ENCODE assay signal across 16 mouse cellular contexts in the genomic region with DNA sequence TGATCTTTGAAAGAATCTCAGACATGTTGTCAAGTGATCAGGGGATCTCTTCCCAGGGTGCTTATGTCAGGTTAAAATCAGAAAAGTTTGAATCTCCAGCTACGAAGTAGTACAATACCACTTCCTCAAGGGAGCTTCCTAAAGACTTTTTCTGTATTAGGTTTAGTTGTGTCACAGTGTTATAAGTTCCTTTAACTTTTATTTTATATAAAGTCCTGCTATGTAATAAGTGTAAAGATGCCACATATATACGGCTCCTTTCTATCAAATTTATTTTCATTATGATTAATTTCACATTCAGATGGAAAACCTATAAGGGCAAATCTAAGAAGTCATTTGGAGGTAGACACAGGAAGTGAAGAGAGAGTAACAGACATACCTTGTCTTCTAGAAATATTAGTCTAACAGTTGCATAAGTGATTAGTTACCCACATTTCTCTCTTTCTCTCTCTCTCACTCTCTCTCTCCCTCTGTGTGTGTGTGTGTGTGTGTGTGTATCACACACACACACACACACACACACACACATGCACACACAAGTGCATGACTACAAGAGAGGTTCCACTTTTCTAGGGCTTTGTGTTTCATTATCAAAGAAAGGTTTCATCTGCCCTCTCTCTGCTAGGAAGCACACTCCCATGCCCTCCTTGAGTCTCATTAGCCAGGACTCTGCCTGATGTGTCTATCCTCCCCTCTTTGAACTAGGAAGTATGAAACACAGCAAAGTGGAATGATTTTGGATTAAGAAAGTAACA.
"Had no signal": no experiment of that assay in that cellular context is flagged by ENCODE, and none has a peak within 500 bp of the region (broad histone marks: within the 10 kb centered on the region; RNA-seq: fewer than 3 reads in every experiment).

No protein-coding gene starts in this region.

- H3K27ac ChIP-seq: liver, embryonic 14.5 days; midbrain, embryonic 10.5 days; midbrain, embryonic 12.5 days; neural tube, embryonic 12.5 days; stomach, embryonic 15.5 days; stomach, postnatal 0 days had no signal

- H3K4me1 ChIP-seq: midbrain, embryonic 10.5 days; midbrain, embryonic 12.5 days; neural tube, embryonic 12.5 days; stomach, embryonic 15.5 days had no signal

- H3K36me3 ChIP-seq: midbrain, embryonic 10.5 days; midbrain, embryonic 12.5 days; neural tube, embryonic 12.5 days; stomach, embryonic 15.5 days had no signal

- DNase-seq: lung, adult 18-20 months; lung, embryonic 14.5 days; lung, postnatal 10 days; lung, postnatal 4 days; midbrain, embryonic 14.5 days; right cerebral cortex, postnatal 14 days; thymus, postnatal 14 days; thymus, postnatal 4 days had no signal

- H3K4me3 ChIP-seq: midbrain, embryonic 10.5 days; midbrain, embryonic 12.5 days; myocyte; neural tube, embryonic 12.5 days; stomach, embryonic 15.5 days had no signal

- ATAC-seq: midbrain, embryonic 16.5 days had no signal

- H3K27me3 ChIP-seq: midbrain, embryonic 12.5 days; neural tube, embryonic 12.5 days; stomach, embryonic 15.5 days had no signal
